Comparison of ENCODE assay signal across 8 mouse cellular contexts in the genomic region with DNA sequence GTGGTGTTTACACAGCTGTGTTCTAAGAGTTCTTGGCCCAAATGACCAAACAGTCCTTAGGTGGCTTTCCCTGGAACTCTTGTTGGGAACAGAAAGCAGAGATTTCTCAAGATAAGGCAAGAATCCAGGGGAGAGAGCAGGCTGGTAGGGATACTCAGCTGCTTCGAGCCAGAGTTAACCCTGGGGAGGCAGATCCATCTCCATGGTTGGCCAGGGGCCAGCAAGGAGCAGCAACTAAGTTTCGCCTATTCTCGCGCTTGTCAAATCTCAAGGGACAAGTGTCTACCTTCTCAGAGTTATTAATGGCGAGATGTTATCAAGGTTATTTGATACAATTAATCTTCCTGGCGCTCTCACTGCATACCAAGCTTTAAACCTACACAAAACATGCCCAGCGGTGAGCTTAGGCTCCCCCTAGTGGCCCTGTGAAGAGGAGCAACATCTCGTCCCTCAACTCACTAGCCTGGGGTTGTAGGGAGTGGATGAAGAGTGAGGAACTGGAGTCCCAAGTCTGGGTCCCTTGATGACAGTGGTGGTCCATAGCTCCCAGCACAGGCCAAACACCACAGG. TPM values are rescaled to one million over a fixed set of nuclear protein-coding genes. Genes with fewer than 3 reads are reported as not detected.
DNase-seq lines count a peak whose midpoint lies in the region; ATAC-seq and TF ChIP-seq lines count a peak whose summit lies in the region.

No protein-coding gene starts in this region.

- no peaks in the 10 kb centered on the region for H3K4me1 ChIP-seq in liver, postnatal 0 days (ENCODE audit: insufficient read depth)

- peak; percentile 81 for TF ChIP-seq CTCF in liver, postnatal 0 days (IDR thresholded peaks at IDR 0.05; ENCODE audit: low read depth)

- TF ChIP-seq EP300 in liver, postnatal 0 days (IDR thresholded peaks at IDR 0.05; ENCODE audit: low read depth) = no peak

- H3K9ac ChIP-seq in liver, postnatal 0 days (replicated peaks) = no peak overlapping the region

- H3K4me2 ChIP-seq in liver, postnatal 0 days (ENCODE audit: low read depth, low read length) = no peak overlapping the region

- H3K27ac ChIP-seq in liver, postnatal 0 days (ENCODE audit: low read depth) = no peak overlapping the region

- peaks cover 40% of the 10 kb centered on the region for H3K36me3 ChIP-seq in liver, postnatal 0 days (replicated peaks; ENCODE audit: insufficient read depth, low read length)

- 33% methylated on average over 8 of the region's 8 CpGs for WGBS in liver, postnatal 0 days (ENCODE audit: insufficient replicate concordance)

- no peak overlapping the region for H3K4me3 ChIP-seq in liver, postnatal 0 days (ENCODE audit: low read depth, low read length)

- H3K9me3 ChIP-seq in liver, postnatal 0 days (ENCODE audit: low read length) = no peaks in the 10 kb centered on the region

- ATAC-seq in hematopoietic stem cell, adult 5-6 weeks (replicated peaks in 1 of 2; ENCODE audit: insufficient read depth in 1 of 2, low FRiP score in 2 of 2, low TSS enrichment in 1 of 2, low read depth in 1 of 2, poor library complexity in 2 of 2, severe bottlenecking in 2 of 2) = peak; percentile 73 to 77; a peak in 3 of 4 replicates
- no peak for ATAC-seq in liver, postnatal 0 days

- peak; percentile 54 to 82 for DNase-seq in adrenal gland, adult (ENCODE audit: inconsistent age in 2 of 2, low spot score in 1 of 2)
- no peak for DNase-seq in adrenal gland, adult 8-10 months
- peak; percentile 46 for DNase-seq in urinary bladder, postnatal 14 days (ENCODE audit: low spot score)
- no peak for DNase-seq in urinary bladder, adult 2 months (ENCODE audit: low spot score)
- peak; percentile 21 for DNase-seq in embryo, embryonic 9.5 days (ENCODE audit: extremely low spot score)
- DNase-seq in liver, postnatal 0 days = peak; percentile 45
- peak; percentile 69 to 73 for DNase-seq in right cerebral cortex, adult 2 months (ENCODE audit: low spot score in 2 of 2)

- H3K27me3 ChIP-seq in liver, postnatal 0 days (ENCODE audit: insufficient read depth, low read length) = no peaks in the 10 kb centered on the region

RNA-seq across cellular contexts. Expression of a gene that starts 6.9 kb away (rescaled TPM):
- total RNA-seq in adrenal gland, adult 8-10 months (2022) = 10 to 100 TPM in 2 of 4 experiments, 1 to 10 TPM in 2; 5.9 to 15.5 (median 10.2) TPM
- polyA plus RNA-seq in urinary bladder, adult 2 months (2012; rRNA removed) = 10.4 and 13.0 TPM in 2 replicates
- 3.3 and 4.1 TPM in 2 replicates for total RNA-seq in hematopoietic stem cell, adult 5-6 weeks (2017)
- polyA plus RNA-seq in liver, postnatal 0 days (2015; fragmentation: Nextera tagmentation; extraction: Ambion mirVana) = 0.43 and 0.46 TPM in 2 replicates

RNA-seq across cellular contexts. Expression of a gene that starts 10.6 kb away (rescaled TPM):
- 100 to 1,000 TPM; 129 to 145 (median 137) TPM for total RNA-seq in adrenal gland, adult 8-10 months (2022)
- 101 and 110 TPM in 2 replicates for polyA plus RNA-seq in urinary bladder, adult 2 months (2012; rRNA removed)
- total RNA-seq in hematopoietic stem cell, adult 5-6 weeks (2017) = 15.0 and 21.2 TPM in 2 replicates
- polyA plus RNA-seq in liver, postnatal 0 days (2015; fragmentation: Nextera tagmentation; extraction: Ambion mirVana) = 55.5 and 61.3 TPM in 2 replicates

RNA-seq across cellular contexts. Expression of a gene that starts 26.3 kb away (rescaled TPM):
- 1 to 10 TPM; 4.7 to 9.3 (median 6.6) TPM for total RNA-seq in adrenal gland, adult 8-10 months (2022)
- 2.5 and 3.0 TPM in 2 replicates for polyA plus RNA-seq in urinary bladder, adult 2 months (2012; rRNA removed)
- 0.79 and 1.3 TPM in 2 replicates for total RNA-seq in hematopoietic stem cell, adult 5-6 weeks (2017)
- 0.19 and 0.27 TPM in 2 replicates for polyA plus RNA-seq in liver, postnatal 0 days (2015; fragmentation: Nextera tagmentation; extraction: Ambion mirVana)

RNA-seq across cellular contexts. Expression of a gene that starts 26.5 kb away (rescaled TPM):
- under 1 TPM; 0.56 to 0.81 (median 0.70) TPM for total RNA-seq in adrenal gland, adult 8-10 months (2022)
- 0.25 and 0.34 TPM in 2 replicates for polyA plus RNA-seq in urinary bladder, adult 2 months (2012; rRNA removed)
- total RNA-seq in hematopoietic stem cell, adult 5-6 weeks (2017) = 0.31 TPM in 1 of 2 replicates, not detected in the other
- not detected in 2 replicates for polyA plus RNA-seq in liver, postnatal 0 days (2015; fragmentation: Nextera tagmentation; extraction: Ambion mirVana)

RNA-seq across cellular contexts. Expression of a gene that starts 42.4 kb away (rescaled TPM):
- total RNA-seq in adrenal gland, adult 8-10 months (2022) = 10 to 100 TPM; 53.4 to 60.5 (median 55.8) TPM
- 42.4 and 43.1 TPM in 2 replicates for polyA plus RNA-seq in urinary bladder, adult 2 months (2012; rRNA removed)
- 117 and 128 TPM in 2 replicates for total RNA-seq in hematopoietic stem cell, adult 5-6 weeks (2017)
- polyA plus RNA-seq in liver, postnatal 0 days (2015; fragmentation: Nextera tagmentation; extraction: Ambion mirVana) = 24.3 and 26.5 TPM in 2 replicates

Comparison
In these comparisons a context has a peak if more than half of its experiments do, and no peak if none do; other contexts are left out.
1. DNase-seq: peak in adrenal gland, adult (2 of 2), urinary bladder, postnatal 14 days (single experiment), embryo, embryonic 9.5 days (single experiment), liver, postnatal 0 days (single experiment) and right cerebral cortex, adult 2 months (2 of 2); none in adrenal gland, adult 8-10 months (single experiment) and urinary bladder, adult 2 months (single experiment).